Mouse (Mus musculus) kidney, postnatal 25 days (tissue): ENCODE measurements at regions not wholly inside any gene's neighbourhood (a gene's known extent, or its start where the extent isn't known, plus 50 kb on each side); places are given as distances from the start of the nearest gene placed in this dataset.
A peak's percentile ranks its signal among the peaks of the same experiment; 100 is the strongest.

Experiments
- DNase-seq, 2 experiments: peaks; one replicate each; pipeline ENCODE4 v3.0.0; 2021; ENCODE audit warnings: mixed read lengths in 2 of 2

DNA sequence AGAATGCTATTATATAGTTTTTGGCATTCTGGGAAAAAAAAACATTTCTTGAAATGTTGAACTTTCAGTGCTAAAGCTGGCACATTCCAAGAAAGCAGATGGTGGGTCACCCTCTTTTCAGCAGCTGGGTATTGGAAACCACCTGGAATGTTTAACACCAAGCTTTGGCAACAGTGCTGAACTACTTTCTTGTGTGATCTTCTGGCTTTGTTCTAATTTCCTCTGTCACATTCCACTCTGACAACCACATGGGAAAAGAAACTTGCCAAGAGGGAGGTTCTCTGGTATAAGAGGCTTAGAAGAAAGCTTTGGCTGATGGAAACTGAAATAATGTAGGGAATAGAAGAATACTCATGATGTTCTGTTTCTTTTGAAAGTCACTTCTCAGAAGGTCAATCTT is 920.4 kb upstream of the Tenm4 start:
- no peak for DNase-seq

DNA sequence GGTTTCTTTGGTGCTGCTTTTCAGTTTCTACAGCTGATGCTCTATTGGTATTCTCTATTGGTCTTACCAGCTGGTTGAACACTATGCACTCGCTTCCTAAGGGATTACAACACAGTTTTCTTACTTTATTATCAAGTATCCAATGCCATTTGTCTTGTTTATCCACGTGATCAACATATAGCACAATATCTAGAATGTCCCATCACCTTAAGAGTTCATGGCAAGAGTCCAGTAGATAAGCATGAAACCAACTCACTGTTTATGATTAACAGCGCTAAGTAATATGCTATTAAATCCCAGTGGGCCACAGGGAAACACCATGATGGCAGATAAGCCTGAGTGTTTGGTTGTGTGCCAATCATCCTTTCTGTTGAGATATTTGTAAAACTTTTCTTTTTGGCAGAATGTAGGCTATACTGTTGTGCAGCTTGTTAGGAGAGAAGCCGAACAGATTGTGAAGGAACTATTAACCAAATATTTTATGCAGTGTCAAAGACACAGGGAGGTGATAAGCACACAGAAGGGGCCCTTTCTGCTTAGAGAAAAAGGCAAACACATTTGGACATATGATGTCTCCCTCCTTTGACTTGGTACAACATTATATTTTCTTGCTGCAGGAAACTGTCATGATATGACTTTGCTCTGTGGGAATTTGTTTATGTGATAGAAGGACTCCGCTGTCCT is 917.0 kb upstream of the Tenm4 start:
- DNase-seq: no peak

DNA sequence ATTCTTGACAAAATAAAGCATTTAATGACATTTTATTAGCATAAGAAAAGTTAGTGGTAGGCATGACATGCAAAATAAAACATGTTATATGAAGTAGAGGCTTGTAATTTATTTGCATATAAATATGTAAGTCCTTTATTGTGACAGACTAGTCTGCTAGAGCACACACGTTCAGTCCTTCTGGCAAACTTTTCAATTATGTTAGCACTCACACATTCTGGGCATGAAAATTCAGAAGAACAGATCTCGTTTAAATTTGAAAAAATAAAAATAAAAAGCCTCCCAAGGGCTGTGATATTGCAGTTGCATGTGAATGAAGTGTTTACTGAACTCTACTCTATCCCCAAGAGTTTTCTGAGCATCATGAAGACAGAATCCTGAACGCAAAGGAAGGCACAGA is 916.1 kb upstream of the Tenm4 start:
- no peak for DNase-seq

DNA sequence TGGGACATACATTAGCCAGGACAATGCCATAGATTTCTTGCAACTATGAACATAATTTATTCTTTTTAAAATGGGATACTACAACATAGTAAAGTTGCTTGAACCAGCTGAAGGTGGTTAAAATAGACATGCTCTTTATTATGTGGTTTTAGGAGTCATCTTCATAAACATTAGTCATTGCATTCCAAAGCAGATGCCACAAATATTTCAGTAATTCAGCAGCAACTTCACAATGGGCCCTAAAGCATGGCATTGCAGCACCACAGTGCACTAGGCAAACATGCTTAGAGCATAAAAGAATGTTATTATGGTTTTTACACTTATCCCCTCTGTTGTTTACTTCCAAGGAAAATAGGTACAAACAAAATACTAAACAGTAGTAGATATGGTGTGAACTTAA is 915.3 kb upstream of the Tenm4 start:
- no peak for DNase-seq

DNA sequence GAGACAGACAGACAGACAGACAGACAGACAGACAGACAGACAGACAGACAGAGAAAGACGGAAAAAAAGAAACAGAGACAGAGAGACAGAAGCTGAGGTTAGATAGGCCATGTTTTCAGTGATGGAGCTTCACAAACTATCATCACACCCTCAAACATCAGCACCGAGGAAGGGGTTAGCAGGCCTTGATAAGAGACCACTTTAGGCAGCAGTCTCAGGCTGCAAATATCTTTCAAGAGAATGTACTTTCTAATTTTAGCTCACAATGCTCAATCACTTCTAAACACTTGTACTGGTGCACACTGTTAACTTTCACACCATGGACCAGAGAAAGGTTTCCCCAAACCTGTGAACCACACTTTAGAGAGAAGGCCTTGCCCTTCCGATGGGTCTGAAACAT is 908.1 kb upstream of the Tenm4 start:
- no peak for DNase-seq

DNA sequence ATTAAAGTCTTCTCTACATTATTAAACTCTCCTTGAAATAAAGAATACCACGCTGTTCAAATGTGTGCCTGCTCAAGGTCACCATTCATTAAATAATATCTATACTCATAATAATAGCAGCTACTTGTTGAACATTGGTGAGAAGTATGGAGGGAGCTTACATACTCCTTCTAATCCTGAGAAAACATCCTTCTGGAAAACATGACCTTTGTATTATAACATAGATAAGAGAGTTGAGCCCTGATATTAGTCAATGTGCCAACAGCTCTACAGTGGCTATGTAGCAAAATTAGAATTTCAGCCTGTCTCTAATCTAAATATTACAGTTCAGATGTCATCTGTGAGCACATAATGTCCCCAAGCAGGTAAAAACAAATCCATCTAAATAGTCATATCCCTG is 893.8 kb upstream of the Tenm4 start:
- no peak for DNase-seq

DNA sequence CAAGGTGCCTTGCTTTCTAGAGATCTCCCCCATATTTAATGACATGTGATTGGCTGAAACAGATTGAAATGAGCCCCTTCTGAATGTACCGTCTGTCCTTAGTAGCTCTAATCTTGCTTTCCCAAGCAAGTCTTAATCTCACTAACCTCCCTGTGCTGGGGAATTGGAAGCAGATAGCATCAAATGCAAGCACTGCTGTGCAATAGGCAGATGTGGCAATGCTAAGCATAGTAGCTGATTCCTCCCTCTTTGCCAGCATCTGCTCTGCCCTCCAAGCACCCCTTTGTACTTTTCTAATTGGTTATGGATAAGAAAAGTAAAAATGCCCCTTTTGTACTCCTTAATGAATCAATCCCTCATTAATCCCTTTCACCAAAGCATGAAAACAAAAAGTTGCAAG is 857.4 kb upstream of the Tenm4 start:
- DNase-seq: no peak

DNA sequence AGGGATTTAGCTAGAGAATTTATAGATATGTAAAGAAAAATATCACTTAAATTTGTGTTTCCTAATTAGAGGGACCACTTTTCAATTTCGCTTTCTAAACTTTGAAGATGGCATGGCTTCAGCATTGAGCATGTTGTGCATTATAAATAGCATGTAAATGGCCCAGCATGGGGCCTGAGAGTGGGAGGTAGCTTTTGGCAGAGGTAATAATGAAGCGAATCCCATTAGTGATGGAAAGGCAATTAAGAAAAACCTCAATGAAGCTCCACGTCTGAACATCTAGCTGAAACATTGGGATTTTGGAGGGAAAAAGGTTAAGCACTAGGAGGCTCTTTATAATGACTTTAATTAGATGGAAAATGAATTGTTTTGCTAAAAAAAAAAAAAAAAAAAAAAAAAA is 848.0 kb upstream of the Tenm4 start:
- DNase-seq: no peak

DNA sequence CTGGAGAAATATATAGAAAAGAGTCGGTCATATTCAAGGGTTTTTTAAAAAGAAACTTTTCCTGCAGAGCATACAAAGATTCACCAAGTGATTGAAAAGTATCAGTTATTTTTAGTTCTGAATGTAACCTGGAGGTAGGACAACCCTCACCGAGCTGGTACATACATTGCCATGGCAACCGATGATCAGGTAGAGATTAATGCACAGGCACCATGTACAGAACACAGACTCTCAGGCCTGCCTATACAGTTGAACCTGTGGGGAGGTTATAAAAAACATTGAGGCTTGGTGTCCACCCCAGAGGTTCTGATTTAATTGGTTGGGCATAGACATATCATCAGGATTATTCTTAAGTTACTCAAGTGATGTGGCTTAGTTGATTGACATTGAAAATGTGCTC is 846.1 kb upstream of the Tenm4 start:
- DNase-seq: no peak

DNA sequence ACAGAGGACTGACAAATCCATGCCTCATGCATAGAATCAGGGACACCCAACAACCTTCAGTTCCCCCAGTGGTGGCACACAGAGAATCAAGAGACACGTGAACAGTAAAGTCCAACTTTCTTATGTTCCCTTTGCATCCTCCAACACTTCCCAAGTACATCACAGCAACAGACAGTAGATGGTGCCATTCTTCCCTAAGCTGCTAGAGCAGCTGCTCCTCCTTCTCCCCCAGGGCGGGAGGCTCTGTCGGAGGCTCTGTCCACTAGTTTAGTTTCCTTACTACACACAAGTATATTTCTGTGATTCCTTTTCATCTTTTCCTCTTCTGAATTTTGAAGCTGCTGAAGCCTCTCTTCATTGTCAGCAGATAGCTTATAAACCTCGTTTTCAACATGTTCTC is 839.0 kb upstream of the Tenm4 start:
- DNase-seq: no peak

DNA sequence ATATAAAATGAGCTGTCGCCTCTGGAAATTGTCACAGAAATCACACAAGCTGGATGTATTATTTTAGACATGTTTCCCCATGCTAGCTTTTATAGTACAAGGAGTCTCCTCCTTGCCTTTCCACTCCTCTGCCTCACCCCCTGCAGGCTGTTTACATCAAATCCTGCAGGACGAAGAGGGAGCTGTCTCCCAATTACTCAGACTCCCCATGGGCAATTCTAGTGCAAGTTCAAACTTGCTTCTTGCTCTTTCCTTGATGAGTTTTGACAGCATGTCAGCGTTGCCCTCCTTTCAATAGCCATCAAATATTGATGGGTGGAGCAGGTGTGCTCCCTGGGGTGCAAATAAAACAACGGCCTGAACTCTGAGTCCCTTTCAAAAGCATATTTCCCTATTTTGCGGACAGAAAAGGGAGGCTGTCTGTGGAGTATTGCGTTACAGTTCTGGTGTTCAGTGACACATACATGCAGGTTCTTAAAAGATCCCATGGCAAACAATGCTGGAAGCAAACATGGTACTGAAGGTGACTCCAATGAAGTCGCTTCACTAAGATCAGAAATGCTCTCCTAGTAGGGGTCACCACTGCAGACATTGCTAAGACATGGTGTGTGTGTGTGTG is 820.8 kb upstream of the Tenm4 start:
- DNase-seq: no peak

DNA sequence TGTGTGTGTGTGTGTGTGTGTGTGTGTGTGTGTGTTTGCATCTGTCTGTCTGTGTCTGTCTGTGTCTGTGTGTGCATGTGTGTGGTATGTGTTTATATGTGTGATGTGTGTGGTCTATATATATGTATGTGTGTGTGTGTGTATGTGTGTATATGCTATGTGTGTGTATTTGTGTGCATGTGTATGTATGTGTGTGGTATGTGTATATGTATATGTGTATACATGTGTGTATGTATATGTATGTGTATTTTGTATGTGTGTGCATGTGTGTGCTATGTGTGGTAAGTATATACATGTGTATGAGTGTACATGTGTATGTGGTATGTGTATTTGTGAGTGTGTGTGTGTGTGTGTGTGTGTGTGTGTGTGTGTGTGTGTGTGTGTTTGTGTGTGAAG is 820.2 kb upstream of the Tenm4 start:
- no peak for DNase-seq

DNA sequence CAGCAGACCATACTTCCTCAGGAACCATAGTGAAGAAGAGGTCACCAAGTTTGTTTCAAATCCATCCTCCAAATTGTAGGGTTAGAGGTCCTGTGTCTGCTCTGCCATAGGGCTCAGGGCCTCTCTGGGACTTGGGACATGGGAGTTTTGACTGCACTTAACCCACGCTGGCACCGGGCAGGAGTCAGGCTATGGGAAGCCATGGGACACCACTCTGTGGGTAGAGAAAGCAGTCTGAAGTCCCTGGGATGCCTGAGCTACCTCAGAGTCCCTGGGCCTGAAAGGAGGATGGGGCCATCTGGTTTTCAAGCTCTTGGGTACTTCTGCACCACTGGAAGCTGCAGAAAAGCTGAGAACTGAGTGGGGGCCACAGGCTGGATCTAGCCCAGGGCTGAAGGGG is 819.7 kb upstream of the Tenm4 start:
- DNase-seq: peak in 1 of 2 experiments; percentile 24

DNA sequence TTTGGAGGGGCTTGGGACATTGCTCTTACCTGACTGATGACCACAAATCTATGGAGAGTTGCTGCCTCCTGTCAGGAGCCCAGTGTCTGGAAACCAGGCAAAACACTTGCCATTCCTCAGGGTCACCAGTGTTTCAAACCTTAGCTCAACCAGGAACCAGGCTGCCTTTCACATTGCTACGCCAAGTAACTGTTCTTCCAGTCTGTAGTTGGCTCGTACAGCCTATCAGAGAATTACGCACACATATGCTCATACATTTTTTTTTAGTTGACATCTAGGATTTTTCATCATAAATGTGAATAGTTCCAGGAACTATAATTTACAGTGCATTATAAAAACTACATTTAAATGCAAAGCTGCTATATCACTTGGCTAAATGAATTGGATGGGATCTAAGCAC is 818.9 kb upstream of the Tenm4 start:
- DNase-seq: no peak

DNA sequence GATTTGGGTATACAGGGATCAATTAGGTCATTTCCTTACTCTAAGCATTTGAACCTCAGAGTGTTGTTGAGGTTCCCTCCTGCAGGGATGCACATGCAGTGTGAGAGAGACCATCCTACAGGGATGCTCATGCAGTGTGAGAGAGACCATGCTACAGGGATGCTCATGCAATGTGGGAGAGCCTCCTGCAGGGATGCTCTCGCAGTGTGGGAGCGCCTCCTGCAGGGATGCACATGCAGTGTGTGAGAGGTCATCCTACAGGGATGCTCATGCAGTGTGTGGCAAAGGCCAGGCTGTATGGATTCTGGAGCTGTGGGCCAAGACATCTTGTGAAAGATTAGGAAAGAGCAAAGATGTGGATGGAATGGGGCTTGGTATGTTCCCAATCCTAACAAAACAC is 816.1 kb upstream of the Tenm4 start:
- no peak for DNase-seq

DNA sequence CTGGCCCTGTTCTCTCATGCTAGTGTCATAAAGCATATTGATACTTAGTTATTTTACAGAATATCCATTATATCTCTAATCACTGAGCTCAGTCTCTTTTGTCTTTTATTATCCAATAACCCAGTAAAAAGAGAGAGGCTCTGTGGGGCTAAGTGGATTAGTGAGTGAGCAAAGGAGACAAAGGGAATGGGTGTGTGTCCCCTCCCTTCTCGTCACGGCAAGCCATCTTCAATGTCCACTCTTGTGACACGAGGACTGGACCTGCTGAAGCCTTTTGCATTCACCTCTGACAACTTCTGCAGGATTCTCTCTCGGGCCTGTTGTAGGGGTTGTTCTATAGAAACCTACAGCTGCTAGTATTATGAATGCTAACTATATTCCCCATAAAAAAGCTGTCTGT is 812.3 kb upstream of the Tenm4 start:
- DNase-seq: no peak

DNA sequence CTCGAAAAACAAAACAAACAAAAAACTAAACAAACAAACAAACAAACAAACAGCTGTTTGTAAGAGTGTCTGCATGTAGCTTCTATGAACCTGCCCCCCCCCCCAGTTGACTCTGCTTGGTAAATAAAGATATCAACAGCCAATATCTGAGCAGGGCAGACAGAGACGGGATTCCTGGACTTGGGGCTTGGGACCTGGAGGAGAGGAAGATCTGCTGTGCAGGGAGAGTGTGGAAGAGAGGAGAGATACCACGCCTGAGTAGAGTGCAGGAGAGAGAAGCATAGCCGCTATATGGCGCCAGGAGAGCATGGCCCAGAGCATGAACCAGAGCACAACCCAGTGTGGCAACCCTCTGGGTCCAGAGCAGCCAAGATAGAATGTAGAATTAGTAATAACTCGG is 811.9 kb upstream of the Tenm4 start:
- no peak for DNase-seq
